Mouse (Mus musculus): ENCODE measurements around the gene Tigit. TPM values are rescaled to one million over a fixed set of nuclear protein-coding genes. Genes with fewer than 3 reads are reported as not detected.

Tigit gene
- polyA plus RNA-seq (2012; rRNA removed): 1.5 and 2.1 TPM in 2 replicates

GRCm38 (mm10) chr16:43663978-43664579, at the start of gene Tigit:
Gene Tigit, minus strand, starts transcription at chr16:43664146.

Other genes starting within 250 kb of the Tigit start
- gene Drd3, start 89.9 kb upstream of the Tigit start, polyA plus RNA-seq (2012; rRNA removed): 0.31 and 0.58 TPM in 2 replicates
- gene Ccdc191, start 225.7 kb upstream of the Tigit start, polyA plus RNA-seq (2012; rRNA removed): 3.9 and 8.1 TPM in 2 replicates